Mouse (Mus musculus): Measurements from ENCODE around the gene Cacna2d3.
A peak's percentile ranks its signal among the peaks of the same experiment; 100 is the strongest.

Gene Cacna2d3

DNA sequence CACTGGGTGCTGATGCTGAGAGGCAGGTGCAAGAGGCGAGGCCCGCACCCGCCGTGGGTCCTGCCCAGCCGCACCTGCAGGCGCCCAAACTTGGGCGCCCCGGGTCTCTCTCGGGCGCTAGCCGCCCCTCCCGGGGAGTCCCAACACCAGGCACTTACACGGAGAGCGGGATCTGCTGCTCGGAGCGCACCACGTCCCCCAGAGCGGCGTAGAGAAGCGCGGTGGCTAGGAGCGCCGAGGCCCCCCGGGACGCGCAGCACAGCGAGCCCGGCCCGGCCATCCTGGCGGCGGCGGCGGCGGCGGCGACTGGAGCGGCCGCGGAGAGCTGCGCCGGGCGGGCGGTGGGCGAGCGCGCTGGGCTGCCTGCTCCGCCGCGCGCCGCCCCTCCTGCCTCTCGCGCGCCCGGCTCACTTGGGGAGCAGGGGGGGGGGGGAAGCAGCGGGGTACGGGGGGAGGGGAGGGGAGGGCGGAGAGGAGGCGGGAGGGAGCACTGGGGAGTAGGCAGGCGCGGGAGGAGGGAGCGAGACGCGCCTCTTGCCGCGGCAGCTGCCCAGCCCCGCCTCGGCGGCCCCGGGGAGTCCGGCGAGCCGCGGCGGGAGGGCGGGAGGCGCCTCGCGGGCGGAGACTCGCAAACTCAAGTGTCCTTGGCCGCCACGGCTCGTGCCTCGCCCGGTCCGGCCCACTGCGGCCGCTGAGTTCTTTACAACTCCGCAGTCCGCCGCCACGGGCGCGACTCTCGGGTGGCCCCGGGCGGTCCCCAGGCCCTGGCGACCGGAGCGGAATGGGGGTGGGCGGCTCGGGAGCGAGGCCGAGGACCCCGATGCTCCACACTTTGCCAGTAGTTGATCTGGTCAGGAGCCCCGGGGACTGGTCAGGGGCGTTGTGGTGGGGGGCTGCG lies at the start of gene Cacna2d3:
TSS of gene Cacna2d3 (minus strand) at position 377 of the 898 bp plus-strand sequence.
- no peak for DNase-seq (ENCODE audit: extremely low read depth, low read depth, low spot score)

DNA sequence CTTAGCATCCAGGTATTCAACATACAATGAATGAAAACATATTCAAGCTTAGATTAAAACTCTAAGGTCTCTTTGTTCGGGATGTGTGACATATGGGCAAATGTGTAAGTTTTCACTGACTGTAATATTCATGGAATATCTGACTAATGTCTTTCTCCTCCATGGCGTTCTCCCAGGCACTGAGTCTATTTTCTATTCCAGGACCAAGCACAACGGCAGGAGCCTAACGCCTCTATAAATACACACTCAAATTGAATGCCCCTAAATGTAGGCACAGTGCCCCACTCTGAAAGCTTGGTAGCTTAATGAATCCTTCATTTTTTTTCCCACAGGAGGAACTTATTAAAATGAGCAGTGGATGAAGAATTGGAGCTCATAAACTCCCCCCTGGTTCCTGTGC lies 47.8 kb upstream of the Cacna2d3 start:
- no peak for DNase-seq (ENCODE audit: extremely low read depth, low read depth, low spot score)

DNA sequence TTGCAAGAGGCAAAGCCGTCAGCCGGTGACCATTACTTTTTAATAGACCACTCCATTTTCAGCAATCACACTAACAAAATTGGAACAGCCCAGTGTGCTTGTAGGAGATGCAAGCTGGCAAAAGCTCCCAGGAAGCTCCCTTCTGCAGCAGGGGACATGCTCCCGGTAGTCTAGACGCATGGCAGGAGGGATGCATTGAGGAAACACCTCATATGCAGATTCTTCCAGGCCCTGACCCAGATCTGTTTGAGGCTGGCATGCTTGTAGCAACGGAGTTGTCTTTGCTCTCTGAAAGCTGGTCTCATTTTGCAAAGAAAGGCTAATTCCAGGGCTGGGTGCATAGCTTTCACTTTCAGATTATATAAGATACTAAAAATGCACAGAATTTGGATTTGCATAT lies 31.2 kb upstream of the Cacna2d3 start:
- no peak for DNase-seq (ENCODE audit: extremely low read depth, low read depth, low spot score)

- no peak for DNase-seq (ENCODE audit: extremely low read depth, low read depth, low spot score)
These were observed 17.1 kb upstream of the Cacna2d3 start for GRCm38 (mm10) chr14:29738751-29739150.

DNA sequence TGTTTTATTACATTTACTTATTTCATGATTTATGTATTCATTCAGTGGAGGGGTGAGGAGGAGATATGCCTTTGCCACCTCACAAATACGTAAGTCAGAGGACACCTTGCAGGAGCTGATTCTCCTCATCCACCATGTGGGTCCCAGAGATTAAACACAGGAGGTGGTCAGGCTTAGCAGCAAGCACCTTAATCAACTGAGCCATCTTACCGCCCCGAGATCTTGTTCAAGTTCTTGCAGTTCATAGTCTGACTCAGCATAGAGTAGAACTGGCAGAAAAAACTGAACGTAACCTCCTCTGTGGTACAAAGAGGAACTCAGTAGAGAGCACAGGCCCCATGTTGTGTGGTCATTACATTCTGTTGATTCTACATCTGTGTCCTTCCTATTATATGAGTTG lies 8.6 kb upstream of the Cacna2d3 start:
- DNase-seq (ENCODE audit: extremely low read depth, low read depth, low spot score) = no peak

- DNase-seq (ENCODE audit: extremely low read depth, low read depth, low spot score) = no peak
These were observed 7.3 kb upstream of the Cacna2d3 start for GRCm38 (mm10) chr14:29729009-29729408.

GRCm38 (mm10) chr14:29727596-29727995 lies 5.9 kb upstream of the Cacna2d3 start:
- DNase-seq (ENCODE audit: extremely low read depth, low read depth, low spot score) = no peak

DNA sequence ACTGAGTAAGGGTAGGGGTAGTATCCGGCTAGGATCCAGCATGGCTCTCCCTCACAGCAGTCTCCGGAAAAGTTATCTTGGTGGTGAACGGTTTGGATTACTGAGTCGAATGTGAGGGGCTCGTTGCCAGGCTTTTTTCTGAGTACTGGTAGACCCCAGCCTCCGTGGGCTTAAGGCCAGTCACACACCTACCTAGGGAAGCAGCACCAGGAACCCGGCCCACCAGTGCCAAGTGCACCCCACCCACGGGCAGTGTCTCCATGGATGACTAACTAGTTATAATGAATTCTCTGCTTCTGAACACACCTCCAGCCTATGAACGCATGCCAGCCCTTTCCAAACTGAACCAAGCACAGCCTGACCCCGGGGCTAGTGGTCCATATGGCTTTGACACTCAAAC lies 1.6 kb upstream of the Cacna2d3 start:
- DNase-seq (ENCODE audit: extremely low read depth, low read depth, low spot score) = no peak

- DNase-seq (ENCODE audit: extremely low read depth, low read depth, low spot score) = no peak
These were observed 940 bp upstream of the Cacna2d3 start for GRCm38 (mm10) chr14:29722386-29723221.

GRCm38 (mm10) chr14:29721131-29721487 lies 555 bp downstream of the Cacna2d3 start:
- DNase-seq (ENCODE audit: extremely low read depth, low read depth, low spot score) = no peak

- DNase-seq (ENCODE audit: extremely low read depth, low read depth, low spot score) = no peak
These were observed 1.2 kb downstream of the Cacna2d3 start for GRCm38 (mm10) chr14:29720334-29720911.

DNA sequence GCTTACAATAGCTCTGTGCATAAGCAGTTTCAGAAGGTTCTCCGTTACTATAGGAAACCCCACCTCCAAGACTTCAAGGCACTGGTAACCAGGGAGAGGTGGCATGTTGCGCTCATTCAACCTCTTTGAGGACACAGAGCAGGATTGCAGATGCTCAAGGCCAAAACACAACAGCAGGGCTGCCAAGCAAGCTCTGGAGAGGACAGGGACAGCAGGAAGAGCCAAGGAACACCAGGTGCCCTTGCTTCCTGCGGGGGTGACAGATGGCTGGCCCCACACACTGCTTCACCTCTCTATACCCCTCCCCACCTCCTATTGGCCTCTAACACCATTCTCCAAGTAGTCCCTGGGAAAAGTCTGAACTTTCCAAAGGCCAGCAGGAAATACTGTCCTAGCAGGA lies 9.0 kb downstream of the Cacna2d3 start:
- DNase-seq (ENCODE audit: extremely low read depth, low read depth, low spot score) = no peak

- DNase-seq (ENCODE audit: extremely low read depth, low read depth, low spot score) = no peak
These were observed 13.9 kb downstream of the Cacna2d3 start for GRCm38 (mm10) chr14:29707561-29708335.

DNA sequence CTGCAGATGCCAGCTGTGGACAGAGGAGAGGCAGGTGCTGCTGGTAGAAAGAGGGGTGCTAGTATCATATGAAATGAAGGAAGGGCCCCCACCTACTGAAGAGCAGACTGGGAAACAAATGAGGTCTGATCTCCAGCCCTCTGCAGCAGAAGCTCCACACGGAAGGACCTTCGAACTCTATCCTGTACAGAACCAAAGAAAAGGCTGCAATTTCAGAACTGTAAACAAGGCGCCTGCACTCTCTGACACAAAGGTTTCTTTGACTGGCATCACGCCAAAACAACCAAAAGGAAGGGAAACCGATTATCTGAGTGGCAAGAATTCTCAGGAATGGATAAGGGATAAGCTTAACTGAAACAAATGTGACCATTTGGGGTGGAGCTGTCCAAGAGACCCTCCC lies 18.9 kb downstream of the Cacna2d3 start:
- DNase-seq (ENCODE audit: extremely low read depth, low read depth, low spot score) = no peak

GRCm38 (mm10) chr14:29696131-29696530 lies 25.5 kb downstream of the Cacna2d3 start:
- no peak for DNase-seq (ENCODE audit: extremely low read depth, low read depth, low spot score)

DNA sequence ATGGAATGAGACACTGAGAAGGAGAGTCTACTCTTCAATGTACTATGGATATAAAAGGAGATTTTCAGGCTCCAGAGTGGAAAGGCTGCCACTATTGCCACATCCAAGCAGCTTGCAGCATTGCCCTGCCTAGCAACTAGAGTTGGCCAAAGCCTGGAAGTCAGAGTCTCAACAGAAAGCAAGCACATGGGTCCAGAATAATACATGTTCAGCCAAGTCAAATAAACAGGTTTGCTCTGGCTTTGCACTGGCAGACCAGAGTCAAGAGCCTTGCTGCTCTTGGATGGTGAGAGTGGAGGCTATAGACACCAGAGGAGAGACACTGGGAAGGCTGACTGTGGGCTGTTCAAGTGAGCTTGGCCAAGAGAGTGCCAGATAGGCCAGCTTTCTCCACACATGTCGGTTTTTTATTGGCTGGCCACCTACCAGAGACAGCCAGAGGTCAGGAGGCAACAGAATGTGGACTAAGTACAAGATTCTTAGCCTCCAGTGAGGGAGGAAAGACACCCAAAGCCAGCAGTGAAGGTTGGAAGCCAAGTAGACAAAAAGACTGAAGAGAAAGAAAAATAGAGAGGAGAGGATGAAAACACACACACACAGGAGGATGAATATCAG lies 49.1 kb downstream of the Cacna2d3 start:
- DNase-seq (ENCODE audit: extremely low read depth, low read depth, low spot score) = peak; percentile 51

GRCm38 (mm10) chr14:29669826-29670225 lies 51.8 kb downstream of the Cacna2d3 start:
- DNase-seq (ENCODE audit: extremely low read depth, low read depth, low spot score) = no peak

DNA sequence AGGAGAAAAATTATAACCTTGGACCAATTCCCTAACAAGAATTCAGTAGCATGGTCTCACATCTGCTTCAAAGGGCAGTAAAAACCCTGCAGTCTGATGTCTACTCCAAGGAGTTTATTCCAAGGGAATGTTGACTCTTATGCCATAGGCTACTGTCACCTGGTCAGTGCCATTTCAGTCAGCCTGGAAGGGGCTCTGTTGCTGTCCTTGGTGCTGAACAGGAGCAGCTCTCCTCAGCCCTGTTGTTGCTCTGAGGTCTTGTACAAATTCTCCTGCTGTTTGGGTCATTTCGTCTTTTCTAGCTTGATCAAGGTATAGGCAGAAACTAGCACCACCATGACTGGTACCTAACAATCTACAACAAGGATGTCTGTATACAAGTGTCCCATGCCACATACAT lies 64.7 kb downstream of the Cacna2d3 start:
- DNase-seq (ENCODE audit: extremely low read depth, low read depth, low spot score) = no peak

DNA sequence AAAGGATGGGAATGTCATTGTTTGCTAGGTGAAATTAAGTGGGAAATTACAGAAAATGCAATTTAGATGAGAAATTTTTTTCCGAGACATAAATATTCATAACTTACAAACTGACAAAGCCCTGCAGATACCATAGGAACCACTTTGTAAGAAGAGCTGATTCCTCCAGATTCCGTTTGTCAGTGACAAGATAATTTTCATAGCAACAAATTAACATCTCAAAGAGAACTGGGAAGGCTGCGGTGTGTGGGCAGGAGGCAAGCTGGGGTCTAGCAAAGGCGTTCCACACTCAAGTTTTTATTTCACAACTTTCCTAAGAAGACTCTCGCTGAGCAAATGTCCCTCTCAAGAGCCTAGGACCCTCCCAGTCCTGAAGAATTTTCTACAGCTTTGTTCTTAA lies 71.1 kb downstream of the Cacna2d3 start:
- DNase-seq (ENCODE audit: extremely low read depth, low read depth, low spot score) = no peak

DNA sequence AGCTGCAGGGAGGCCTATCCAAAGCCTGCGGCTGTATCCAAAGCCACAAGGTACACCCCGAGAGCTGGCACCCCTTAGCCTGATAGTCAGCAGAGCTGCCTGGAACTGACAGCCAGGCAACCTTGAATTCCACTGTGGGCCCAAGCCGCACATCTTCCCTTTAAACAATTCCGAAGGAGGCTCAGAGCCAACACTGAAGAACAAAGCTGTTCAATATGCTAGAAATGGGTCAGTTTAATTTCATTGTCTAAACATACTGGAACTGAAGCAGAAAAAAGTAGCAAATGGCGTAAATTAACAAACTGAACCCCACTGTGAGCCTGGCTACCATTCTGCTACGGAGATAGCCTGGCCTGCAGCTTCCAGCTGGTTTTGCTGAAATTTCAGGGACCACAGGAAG lies 72.9 kb downstream of the Cacna2d3 start:
- DNase-seq (ENCODE audit: extremely low read depth, low read depth, low spot score) = no peak

- DNase-seq (ENCODE audit: extremely low read depth, low read depth, low spot score) = no peak
These were observed 76.2 kb downstream of the Cacna2d3 start for GRCm38 (mm10) chr14:29645421-29645820.

Measured in fat pad, adult 2 months (tissue).